Mouse (Mus musculus) liver, postnatal 0 days (tissue): Measurements from ENCODE around the gene Gm20388. TPM values are rescaled to one million over a fixed set of nuclear protein-coding genes. Genes with fewer than 3 reads are reported as not detected.

Source experiments
- ATAC-seq: fragments of 200-750 bp; cut with Nextera tagmentation; 2 replicates; pipeline ENCODE4 v1.8.0; 2017; ENCODE audit warnings: mild to moderate bottlenecking, moderate library complexity
- DNase-seq: peaks from one replicate; pipeline ENCODE4 v3.0.0-alpha.2; 2016
- H3K27ac ChIP-seq: fragments of 300-500 bp; sonication (generic); 2 replicates; pipeline ENCODE4 v1.5.1; 2014; ENCODE audit warnings: antibody characterized with exemption, moderate library complexity, mild to moderate bottlenecking, low read depth
- H3K27me3 ChIP-seq: fragments of 300-500 bp; sonication (generic); 2 replicates; pipeline ENCODE4 v1.6.1; 2014; ENCODE audit warnings: low read length, control low read depth, mixed read lengths; ENCODE audit not compliant: insufficient read depth
- H3K36me3 ChIP-seq: fragments of 300-500 bp; sonication (generic); replicated peaks from 2 replicates; pipeline ENCODE4 v1.6.1; 2014; ENCODE audit warnings: mild to moderate bottlenecking, control low read depth, low read length, moderate library complexity, mixed read lengths; ENCODE audit not compliant: insufficient read depth
- H3K4me1 ChIP-seq: fragments of 300-500 bp; sonication (generic); 2 replicates; pipeline ENCODE4 v1.6.1; 2014; ENCODE audit warnings: antibody characterized with exemption, mild to moderate bottlenecking, control low read depth; ENCODE audit not compliant: insufficient read depth
- H3K4me2 ChIP-seq: fragments of 300-500 bp; sonication (generic); 2 replicates; pipeline ENCODE4 v1.6.1; 2014; ENCODE audit warnings: low read depth, mild to moderate bottlenecking, low read length, moderate library complexity, mixed read lengths
- H3K4me3 ChIP-seq: fragments of 300-500 bp; sonication (generic); 2 replicates; pipeline ENCODE4 v1.5.1; 2014; ENCODE audit warnings: low read depth, low read length
- H3K9ac ChIP-seq: fragments of 300-500 bp; sonication (generic); replicated peaks from 2 replicates; pipeline ENCODE4 v1.6.1; 2014; ENCODE audit warnings: mild to moderate bottlenecking, moderate library complexity
- H3K9me3 ChIP-seq: fragments of 300-500 bp; sonication (generic); 2 replicates; pipeline ENCODE4 v1.6.1; 2016; ENCODE audit warnings: mild to moderate bottlenecking, control low read depth, low read length, mixed read lengths
- CTCF ChIP-seq: sonication (generic); IDR thresholded peaks from 2 replicates; pipeline ENCODE4 v1.5.1; 2016; ENCODE audit warnings: antibody characterized with exemption, low read depth
- EP300 ChIP-seq: IDR thresholded peaks from 2 replicates; pipeline ENCODE4 v1.6.1; 2016; ENCODE audit warnings: antibody characterized with exemption, low read depth, mild to moderate bottlenecking
- WGBS: fragments of 180-500 bp; shearing (Covaris S2); extraction: QIAGEN DNeasy Blood & Tissue Kit; methylation state at CpG from one replicate; pipeline ENCODE4 v1.1.7; 2014; ENCODE audit not compliant: insufficient replicate concordance; 5-methylcytosine and 5-hydroxymethylcytosine counted together
- polyA plus RNA-seq: library from polyadenylated mRNA; unstranded; fragments of >200 nt; fragmentation: Nextera tagmentation; extraction: Ambion mirVana; gene quantifications from 2 replicates; pipeline ENCODE4 v1.2.1, GENCODE M21; 2015

Gene Gm20388
- polyA plus RNA-seq, 1 experiment from 2014 or later, result not detected

- H3K9me3 ChIP-seq, result no peaks in the 10 kb centered on the region
- DNase-seq (peak; percentile 81), ATAC-seq (peak; percentile 70)
- H3K27ac ChIP-seq, result no peak overlapping the region
- TF ChIP-seq EP300 (no peak), CTCF (peak; percentile 96)
- H3K4me1 ChIP-seq, result no peaks in the 10 kb centered on the region
- H3K4me2 ChIP-seq, result no peak overlapping the region
- H3K36me3 ChIP-seq, result peaks cover 61% of the 10 kb centered on the region
- H3K27me3 ChIP-seq, result no peaks in the 10 kb centered on the region
- 65% methylated on average over 9 of the region's 9 CpGs for WGBS
- H3K9ac ChIP-seq, result no peak overlapping the region
- no peak overlapping the region for H3K4me3 ChIP-seq
These were observed 33.6 kb downstream of the Gm20388 start for GRCm38 (mm10) chr8:119944096-119944811.

- Histone ChIP-seq H3K27ac (no peak overlapping the region), H3K9me3 (no peaks in the 10 kb centered on the region), H3K36me3 (peaks cover 70% of the 10 kb centered on the region), H3K4me1 (no peaks in the 10 kb centered on the region), H3K9ac (no peak overlapping the region), H3K4me3 (no peak overlapping the region), H3K27me3 (no peaks in the 10 kb centered on the region), H3K4me2 (no peak overlapping the region)
- TF ChIP-seq CTCF (no peak), EP300 (no peak)
- no peak for ATAC-seq
- DNase-seq, result no peak
- WGBS, result 86% methylated on average over 8 of the region's 8 CpGs
These were observed 35.8 kb downstream of the Gm20388 start for GRCm38 (mm10) chr8:119946326-119946865.

GRCm38 (mm10) chr8:119947653-119948052, 37.0 kb downstream of the Gm20388 start:
- DNase-seq (no peak), ATAC-seq (no peak)
- no peak overlapping the region for H3K9ac ChIP-seq
- H3K4me1 ChIP-seq, result no peaks in the 10 kb centered on the region
- H3K9me3 ChIP-seq, result no peaks in the 10 kb centered on the region
- peaks cover 70% of the 10 kb centered on the region for H3K36me3 ChIP-seq
- H3K27me3 ChIP-seq, result no peaks in the 10 kb centered on the region
- no peak overlapping the region for H3K4me3 ChIP-seq
- H3K4me2 ChIP-seq, result no peak overlapping the region
- H3K27ac ChIP-seq, result no peak overlapping the region
- WGBS, result 90% methylated on average over 19 of the region's 19 CpGs
- TF ChIP-seq EP300 (no peak), CTCF (no peak)

- WGBS, result 88% methylated on average over 15 of the region's 15 CpGs
- no peak for DNase-seq
- no peak overlapping the region for H3K4me2 ChIP-seq
- H3K4me3 ChIP-seq, result no peak overlapping the region
- H3K27me3 ChIP-seq, result no peaks in the 10 kb centered on the region
- H3K9ac ChIP-seq, result no peak overlapping the region
- no peak for ATAC-seq
- no peak overlapping the region for H3K27ac ChIP-seq
- no peaks in the 10 kb centered on the region for H3K9me3 ChIP-seq
- peaks cover 71% of the 10 kb centered on the region for H3K36me3 ChIP-seq
- H3K4me1 ChIP-seq, result no peaks in the 10 kb centered on the region
- no peak for TF ChIP-seq EP300
These were observed 37.7 kb downstream of the Gm20388 start for GRCm38 (mm10) chr8:119948340-119948739.

GRCm38 (mm10) chr8:119952282-119952681, 41.6 kb downstream of the Gm20388 start:
- no peak for ATAC-seq
- Histone ChIP-seq H3K4me2 (no peak overlapping the region), H3K27me3 (no peaks in the 10 kb centered on the region), H3K36me3 (peaks cover 89% of the 10 kb centered on the region), H3K9me3 (no peaks in the 10 kb centered on the region), H3K27ac (no peak overlapping the region), H3K9ac (no peak overlapping the region), H3K4me3 (no peak overlapping the region), H3K4me1 (no peaks in the 10 kb centered on the region)
- 82% methylated on average over 7 of the region's 7 CpGs for WGBS
- DNase-seq, result no peak
- TF ChIP-seq CTCF (no peak), EP300 (no peak)

GRCm38 (mm10) chr8:119952747-119953146, 42.1 kb downstream of the Gm20388 start:
- DNase-seq, result no peak
- Histone ChIP-seq H3K27me3 (no peaks in the 10 kb centered on the region), H3K4me1 (no peaks in the 10 kb centered on the region), H3K4me3 (no peak overlapping the region), H3K27ac (no peak overlapping the region), H3K9me3 (no peaks in the 10 kb centered on the region), H3K9ac (no peak overlapping the region), H3K36me3 (peaks cover 91% of the 10 kb centered on the region), H3K4me2 (no peak overlapping the region)
- WGBS, result 90% methylated on average over 5 of the region's 5 CpGs
- no peak for TF ChIP-seq EP300
- TF ChIP-seq CTCF, result no peak
- ATAC-seq, result no peak
